In genomic region chr7:81345447-81346170, GRCm38 (mm10) we compare ENCODE assay signal across 8 mouse cellular contexts. TPM values are rescaled to one million over a fixed set of nuclear protein-coding genes. Genes with fewer than 3 reads are reported as not detected.
DNase-seq lines count a peak whose midpoint lies in the region; ATAC-seq and TF ChIP-seq lines count a peak whose summit lies in the region.

No protein-coding gene starts in this region.

- no peaks in the 10 kb centered on the region for H3K27me3 ChIP-seq in cerebellum, adult 2 months (ENCODE audit: control insufficient read depth, insufficient read depth, low read length)
- no peaks in the 10 kb centered on the region for H3K27me3 ChIP-seq in forebrain, embryonic 16.5 days (replicated peaks; ENCODE audit: control insufficient read depth, insufficient read depth, low read length)
- H3K27me3 ChIP-seq in liver, embryonic 15.5 days, result no peaks in the 10 kb centered on the region; the same call in 1 of the 2 replicates

- no peak for TF ChIP-seq CTCF in cerebellum, adult 2 months (IDR thresholded peaks at IDR 0.05; ENCODE audit: borderline replicate concordance, insufficient read depth, low read depth, low read length)

- H3K4me1 ChIP-seq in cerebellum, adult 2 months (ENCODE audit: control insufficient read depth, insufficient read depth, low read length), result peaks cover 10% of the 10 kb centered on the region
- peaks cover 21% of the 10 kb centered on the region for H3K4me1 ChIP-seq in forebrain, embryonic 16.5 days (replicated peaks; ENCODE audit: control insufficient read depth, insufficient read depth, low read length)
- peaks cover 21% of the 10 kb centered on the region for H3K4me1 ChIP-seq in liver, embryonic 15.5 days (replicated peaks)

- H3K4me2 ChIP-seq in forebrain, embryonic 16.5 days (ENCODE audit: low read length), result peak overlapping the region; percentile 46
- peak overlapping the region; percentile 76 for H3K4me2 ChIP-seq in liver, embryonic 15.5 days

- 62% methylated on average over 15 of the region's 15 CpGs for WGBS in cerebellum, adult 2 months
- WGBS in forebrain, embryonic 16.5 days, result 61% methylated on average over 15 of the region's 15 CpGs
- WGBS in liver, embryonic 15.5 days (ENCODE audit: insufficient replicate concordance), result 57% methylated on average over 15 of the region's 15 CpGs

- H3K36me3 ChIP-seq in forebrain, embryonic 16.5 days (ENCODE audit: control insufficient read depth, insufficient read depth), result peaks cover 15% of the 10 kb centered on the region
- H3K36me3 ChIP-seq in liver, embryonic 15.5 days (replicated peaks), result peaks cover 35% of the 10 kb centered on the region

- H3K4me3 ChIP-seq in cerebellum, adult 2 months (replicated peaks; ENCODE audit: insufficient read depth, low read depth, low read length), result peak overlapping the region; percentile 68
- peak overlapping the region; percentile 97 for H3K4me3 ChIP-seq in forebrain, embryonic 16.5 days (replicated peaks; ENCODE audit: low read length)
- H3K4me3 ChIP-seq in liver, embryonic 15.5 days (replicated peaks), result peak overlapping the region; percentile 74

- H3K27ac ChIP-seq in cerebellum, adult 2 months (ENCODE audit: insufficient read depth, low read length), result no peak overlapping the region
- no peak overlapping the region for H3K27ac ChIP-seq in forebrain, embryonic 16.5 days (ENCODE audit: low read length)
- H3K27ac ChIP-seq in liver, embryonic 15.5 days (replicated peaks), result peak overlapping the region; percentile 53; the same call in 1 of the 2 replicates

- no peak for TF ChIP-seq POLR2A in cerebellum, adult 2 months (IDR thresholded peaks at IDR 0.05; ENCODE audit: borderline replicate concordance, insufficient read depth, low read length)

- peak; percentile 33 for ATAC-seq in CD4-positive, CD25-positive, alpha-beta regulatory T cell, adult 4 months
- no peak; the same call in 1 of the 2 replicates for ATAC-seq in forebrain, embryonic 16.5 days
- ATAC-seq in liver, embryonic 15.5 days (ENCODE audit: insufficient read depth), result no peak
- no peak for ATAC-seq in activated CD4-positive, CD25-positive, alpha-beta regulatory T cell, adult 4 months

- no peaks in the 10 kb centered on the region for H3K9me3 ChIP-seq in forebrain, embryonic 16.5 days (ENCODE audit: control insufficient read depth, low read length)
- H3K9me3 ChIP-seq in liver, embryonic 15.5 days (replicated peaks), result no peaks in the 10 kb centered on the region

- DNase-seq in cerebellum, adult 2 months, result no peak
- no peak for DNase-seq in cerebellum, postnatal 36 days
- no peak for DNase-seq in layer of hippocampus, adult 9-10 months (ENCODE audit: low spot score)
- no peak for DNase-seq in layer of hippocampus, adult 11-12 months (ENCODE audit: low spot score)

- H3K9ac ChIP-seq in forebrain, embryonic 16.5 days (replicated peaks; ENCODE audit: low read depth, low read length), result peak overlapping the region; percentile 14
- H3K9ac ChIP-seq in liver, embryonic 15.5 days, result peak overlapping the region; percentile 58

RNA-seq across cellular contexts. Expression of gene Rps17, which starts 0.6 kb away (rescaled TPM):
- 775 and 784 TPM in 2 replicates for polyA plus RNA-seq in cerebellum, adult 2 months (2012; rRNA removed)
- polyA plus RNA-seq in CD4-positive, CD25-positive, alpha-beta regulatory T cell, adult 4 months (2017; shearing (Covaris generic)), result 1,000 to 10,000 TPM; 1,101 to 1,535 TPM
- polyA plus RNA-seq in forebrain, embryonic 16.5 days (2015; fragmentation: Nextera tagmentation; extraction: Ambion mirVana), result 718 and 738 TPM in 2 replicates
- 552 and 627 TPM in 2 replicates for polyA plus RNA-seq in liver, embryonic 15.5 days (2015; fragmentation: Nextera tagmentation; extraction: Ambion mirVana)
- polyA plus RNA-seq in activated CD4-positive, CD25-positive, alpha-beta regulatory T cell, adult 4 months (2017; shearing (Covaris generic)), result 1,000 to 10,000 TPM; 1,375 to 1,389 TPM
